Mouse (Mus musculus) ES-CJ7 (cell line): Measurements from ENCODE around the gene Pex7.

Experiments
- DNase-seq: peaks from one replicate; pipeline ENCODE4 v3.0.0; 2011; ENCODE audit warnings: low read depth, low spot score

The Pex7 gene

DNA sequence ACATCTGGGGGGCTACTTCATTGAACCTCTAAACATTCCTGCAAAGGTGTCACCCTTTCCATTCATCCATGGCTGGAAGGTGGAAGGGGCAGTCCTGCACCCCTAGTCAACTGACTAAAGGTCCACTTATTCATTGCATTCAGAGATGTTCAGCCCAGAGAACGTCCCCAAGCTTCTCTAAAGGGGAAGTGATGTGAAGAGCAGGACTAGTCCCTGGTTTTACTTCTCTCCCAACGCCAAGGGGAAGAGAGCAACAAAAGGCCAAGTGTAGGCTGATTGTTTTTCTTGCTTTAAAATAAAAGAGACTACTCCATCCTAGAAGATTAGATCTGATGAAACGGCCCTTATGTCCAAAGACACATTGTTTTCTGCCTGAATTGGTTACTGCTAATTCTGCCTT lies 27.1 kb downstream of the Pex7 start:
- DNase-seq: no peak

DNA sequence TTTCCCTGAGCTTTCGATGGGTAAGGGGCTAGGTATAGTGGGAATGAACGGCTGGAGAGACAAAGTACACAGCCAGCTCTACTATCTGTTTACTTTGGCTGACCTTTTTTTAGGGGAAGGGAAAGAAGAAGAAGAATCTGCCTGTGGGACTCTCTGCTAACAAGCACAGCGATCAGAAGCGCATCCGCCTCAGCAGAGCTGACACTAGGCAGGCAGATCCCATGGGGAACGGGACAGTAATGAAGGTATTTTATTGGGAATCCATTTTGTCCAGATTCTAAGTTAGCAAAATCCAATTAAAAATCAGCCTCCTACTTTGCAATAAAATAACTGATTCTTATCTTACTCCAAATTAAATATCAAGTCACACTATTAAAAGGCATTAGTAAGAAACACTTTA lies 28.3 kb downstream of the Pex7 start:
- DNase-seq: no peak

DNA sequence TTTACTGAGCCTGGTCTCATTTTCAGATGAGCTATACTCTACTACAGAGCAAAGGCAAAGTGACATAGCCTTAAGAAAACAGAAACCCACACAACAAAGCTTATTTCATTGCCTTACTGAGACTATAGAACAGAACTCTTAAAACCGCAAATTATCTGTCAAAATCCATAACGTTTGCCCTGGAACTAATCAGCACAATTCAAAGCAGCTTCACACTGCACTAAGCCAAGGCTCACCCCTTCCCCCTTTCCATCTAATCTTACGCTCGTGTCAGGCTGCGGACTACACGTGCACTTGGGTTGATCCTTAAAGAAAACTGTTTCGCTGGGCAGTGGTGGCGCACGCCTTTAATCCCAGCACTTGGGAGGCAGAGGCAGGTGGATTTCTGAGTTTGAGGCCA lies 29.8 kb downstream of the Pex7 start:
- DNase-seq: no peak

DNA sequence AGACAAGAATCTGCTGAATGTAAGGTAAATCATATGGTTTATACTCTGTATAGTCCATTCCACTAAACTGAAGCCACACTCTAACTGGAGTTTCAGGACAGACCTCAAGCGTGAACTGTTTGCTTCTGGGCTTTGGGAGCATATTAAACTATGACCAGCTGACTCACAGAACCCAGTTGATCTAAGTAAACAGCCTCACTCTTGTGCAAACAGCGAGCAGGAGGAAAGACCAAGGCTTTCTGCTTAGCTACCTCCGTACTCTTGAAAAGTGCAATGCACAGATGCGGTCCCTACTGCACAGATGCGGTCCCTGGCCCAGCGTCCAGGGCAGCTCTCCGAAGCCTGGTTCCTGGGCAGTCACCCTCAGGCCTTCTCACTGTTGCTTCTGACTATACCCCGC lies 30.2 kb downstream of the Pex7 start:
- DNase-seq: no peak

DNA sequence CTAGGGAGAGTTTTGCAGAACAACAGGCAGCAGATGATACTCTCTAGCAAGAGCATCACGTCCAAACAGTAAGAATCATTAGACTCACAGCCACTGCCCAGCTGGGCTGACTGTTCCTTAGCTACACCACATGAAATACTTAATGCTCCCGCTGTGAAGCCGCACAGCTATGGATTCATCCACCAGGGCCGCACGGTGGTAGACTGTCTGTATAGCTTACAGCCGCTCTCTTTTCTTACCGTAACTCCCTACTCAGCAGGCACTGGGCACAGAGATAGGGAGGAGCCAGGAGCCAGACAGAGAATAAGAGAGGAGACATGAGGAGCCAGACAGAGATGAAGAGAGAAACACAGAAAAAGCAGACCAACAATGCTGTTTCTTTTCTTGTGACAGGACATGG lies 30.8 kb downstream of the Pex7 start:
- DNase-seq: peak; percentile 19

DNA sequence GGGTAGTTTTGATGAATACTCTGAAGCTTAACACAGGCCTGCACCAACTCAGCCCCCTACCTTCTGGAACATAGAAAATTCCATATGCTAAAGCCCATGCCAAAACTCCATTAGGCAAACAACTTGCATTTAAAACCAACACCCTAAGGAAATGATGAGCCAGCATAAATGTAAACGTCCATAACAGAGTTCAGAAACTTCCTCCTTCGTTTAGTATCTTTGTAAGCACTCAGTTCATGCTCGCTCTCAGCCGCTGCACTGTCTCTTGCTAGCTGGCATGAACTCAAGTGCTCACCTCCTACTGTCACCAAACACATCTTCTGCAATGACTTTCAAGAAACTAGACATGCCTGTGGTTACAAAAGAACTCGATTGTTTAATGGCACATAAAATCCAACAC lies 32.1 kb downstream of the Pex7 start:
- no peak for DNase-seq

DNA sequence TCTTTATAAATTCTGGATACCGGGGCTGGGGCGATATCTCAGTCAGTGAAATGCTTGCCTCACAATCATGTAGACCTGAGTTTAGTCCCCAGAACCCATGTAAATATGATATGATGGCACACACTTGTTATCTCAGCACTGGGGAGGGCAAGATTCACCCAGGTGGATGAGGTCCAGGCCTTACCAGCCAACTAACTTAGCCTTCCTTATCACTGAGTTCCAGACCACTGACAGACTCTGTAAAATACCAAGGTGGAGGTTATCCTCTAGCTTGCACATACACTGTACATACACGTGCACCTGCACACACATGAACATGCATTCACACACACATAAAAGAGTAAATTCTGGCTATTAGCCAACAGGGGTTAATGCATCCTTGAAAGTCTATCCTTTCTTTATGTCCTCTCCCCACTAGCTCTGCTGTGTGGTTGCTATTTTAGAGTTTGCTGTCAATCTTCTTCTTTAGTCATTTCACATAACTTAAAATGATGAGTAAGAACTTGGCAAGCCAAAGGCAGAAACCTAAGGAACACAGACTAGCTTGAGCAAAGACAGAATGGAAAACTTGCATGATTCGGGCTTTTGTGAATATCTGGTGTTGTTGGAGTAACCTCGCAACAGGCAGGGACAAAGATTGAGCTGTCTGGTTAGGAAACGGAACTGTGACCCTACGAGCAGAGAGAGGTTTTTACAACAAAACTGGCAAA lies 51.7 kb downstream of the Pex7 start:
- no peak for DNase-seq

DNA sequence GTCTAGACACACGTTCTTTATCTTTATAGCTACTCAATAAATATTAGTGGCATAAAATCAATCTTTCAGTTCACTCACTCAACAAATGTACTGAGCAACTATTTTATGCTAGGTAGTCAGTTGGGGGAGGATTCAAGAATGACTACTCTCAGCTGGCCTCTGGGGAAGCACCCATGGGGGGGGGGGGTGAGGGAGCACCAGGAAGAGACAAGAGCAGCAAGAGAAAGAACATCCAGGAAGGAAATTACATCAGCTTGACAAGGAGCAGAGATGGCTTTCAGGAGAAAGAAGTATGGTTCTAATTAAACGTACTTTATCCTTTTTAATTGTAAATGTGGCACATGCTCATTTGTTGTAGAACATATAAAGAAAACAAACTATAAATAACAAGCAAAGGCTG lies 53.9 kb downstream of the Pex7 start:
- no peak for DNase-seq

DNA sequence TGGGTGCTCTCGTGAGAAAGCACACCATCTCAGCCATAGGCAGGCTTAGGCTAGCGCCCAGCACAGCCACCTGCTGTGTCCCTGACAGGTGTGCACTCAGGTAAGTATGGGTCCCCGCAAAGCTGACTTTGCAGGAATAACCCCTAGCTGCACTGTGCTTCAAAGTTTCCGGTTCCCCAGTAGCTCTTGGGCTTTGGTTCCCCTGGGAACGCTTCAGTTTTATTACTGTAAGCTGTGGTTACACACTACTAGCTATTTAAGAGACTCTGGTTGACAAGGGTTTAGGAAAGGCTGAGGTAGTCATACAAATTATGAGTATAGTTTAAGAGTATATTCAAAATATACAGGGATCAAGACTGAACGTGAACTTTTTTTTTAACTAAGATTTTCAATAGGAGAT lies 54.7 kb downstream of the Pex7 start:
- no peak for DNase-seq

DNA sequence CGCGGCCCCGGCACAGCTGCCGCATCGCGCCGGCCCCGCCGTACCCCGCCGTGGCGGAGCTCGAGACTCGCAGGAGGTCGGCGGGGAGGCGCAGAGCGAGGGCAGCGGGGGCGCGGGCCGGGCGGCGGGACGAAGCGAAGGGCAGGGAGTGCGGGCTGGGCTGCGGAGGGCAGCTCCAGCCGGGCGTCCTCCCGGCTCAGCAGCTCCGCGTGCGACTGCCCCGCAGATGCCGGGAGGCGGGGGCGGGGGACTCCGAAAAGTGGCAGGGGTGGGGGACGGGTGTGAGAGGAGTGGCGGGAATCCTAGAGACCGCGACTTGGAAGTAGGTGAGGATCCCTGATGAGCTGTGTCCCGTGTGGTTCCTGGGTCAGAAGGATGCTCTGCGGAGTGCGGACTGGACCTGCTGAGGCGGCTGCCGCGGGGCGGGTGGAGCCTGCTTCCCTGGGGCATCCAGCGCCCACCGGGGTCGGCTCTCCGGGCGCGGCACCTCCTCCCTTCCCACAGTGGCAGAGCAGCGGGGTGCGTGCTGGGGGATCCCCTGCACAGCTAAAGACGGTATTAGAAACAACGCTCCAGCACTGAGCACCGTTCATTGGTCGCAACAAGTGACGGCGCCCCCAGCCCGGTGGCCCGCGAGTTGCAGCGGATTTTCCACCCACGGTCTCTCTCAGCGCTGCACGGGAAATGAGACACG lies 56.3 kb downstream of the Pex7 start, which contains the start of gene Slc35d3:
TSS of gene Slc35d3 (minus strand) at position 462 of the 694 bp plus-strand sequence.
- peak; percentile 49 for DNase-seq

DNA sequence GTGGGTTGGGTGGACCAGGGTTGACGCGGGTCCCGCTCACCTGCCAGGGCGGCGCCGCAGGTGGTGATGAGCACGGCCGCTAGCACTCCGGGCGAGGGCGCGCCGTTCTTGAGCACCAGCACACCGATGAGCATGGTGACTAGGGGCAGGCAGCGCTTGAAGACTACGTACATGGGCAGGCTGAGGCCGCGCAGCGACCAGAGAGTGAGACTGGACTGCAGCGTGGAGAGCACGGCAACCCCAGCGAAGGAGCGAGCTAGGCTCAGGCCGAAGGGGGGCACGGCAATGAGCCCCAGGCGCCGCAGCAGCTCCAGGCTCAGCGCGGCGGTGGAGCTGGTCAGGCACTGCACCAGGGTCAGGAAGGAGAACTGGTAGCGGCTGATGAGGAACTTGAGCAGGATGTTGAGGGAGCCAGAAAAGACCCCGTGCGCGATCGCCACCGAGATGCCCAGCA lies 56.9 kb downstream of the Pex7 start:
- DNase-seq: peak; percentile 49

DNA sequence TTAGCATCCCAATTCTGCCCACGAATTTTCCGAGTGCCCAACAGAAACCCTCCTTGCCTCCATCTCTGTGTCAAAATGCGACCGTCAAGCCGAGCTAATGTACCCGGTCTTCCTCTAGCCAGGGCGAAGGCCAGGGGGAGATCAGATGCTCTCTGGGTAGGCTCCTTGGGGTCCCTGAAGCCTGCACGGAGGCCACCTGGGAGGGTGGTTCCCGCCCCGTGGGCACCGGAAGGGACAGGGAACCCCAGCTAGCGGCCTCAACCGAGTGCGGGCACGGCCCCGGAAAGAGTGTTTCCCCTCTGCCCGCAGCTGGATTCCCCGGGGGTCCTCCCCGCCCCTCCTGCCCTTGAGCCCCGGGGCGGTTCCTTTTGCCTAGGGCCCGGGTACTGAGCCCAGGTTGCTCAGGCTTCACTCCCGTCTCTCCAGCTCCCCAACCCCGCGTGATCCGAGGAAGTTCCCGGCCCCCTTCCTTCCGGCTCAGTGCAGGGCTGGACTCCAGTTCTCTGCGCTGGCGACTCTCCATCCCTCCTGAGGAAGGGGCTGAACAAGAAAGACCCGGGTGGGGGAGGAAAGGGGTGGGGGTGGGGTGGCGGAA lies 57.6 kb downstream of the Pex7 start:
- peak; percentile 75 for DNase-seq

DNA sequence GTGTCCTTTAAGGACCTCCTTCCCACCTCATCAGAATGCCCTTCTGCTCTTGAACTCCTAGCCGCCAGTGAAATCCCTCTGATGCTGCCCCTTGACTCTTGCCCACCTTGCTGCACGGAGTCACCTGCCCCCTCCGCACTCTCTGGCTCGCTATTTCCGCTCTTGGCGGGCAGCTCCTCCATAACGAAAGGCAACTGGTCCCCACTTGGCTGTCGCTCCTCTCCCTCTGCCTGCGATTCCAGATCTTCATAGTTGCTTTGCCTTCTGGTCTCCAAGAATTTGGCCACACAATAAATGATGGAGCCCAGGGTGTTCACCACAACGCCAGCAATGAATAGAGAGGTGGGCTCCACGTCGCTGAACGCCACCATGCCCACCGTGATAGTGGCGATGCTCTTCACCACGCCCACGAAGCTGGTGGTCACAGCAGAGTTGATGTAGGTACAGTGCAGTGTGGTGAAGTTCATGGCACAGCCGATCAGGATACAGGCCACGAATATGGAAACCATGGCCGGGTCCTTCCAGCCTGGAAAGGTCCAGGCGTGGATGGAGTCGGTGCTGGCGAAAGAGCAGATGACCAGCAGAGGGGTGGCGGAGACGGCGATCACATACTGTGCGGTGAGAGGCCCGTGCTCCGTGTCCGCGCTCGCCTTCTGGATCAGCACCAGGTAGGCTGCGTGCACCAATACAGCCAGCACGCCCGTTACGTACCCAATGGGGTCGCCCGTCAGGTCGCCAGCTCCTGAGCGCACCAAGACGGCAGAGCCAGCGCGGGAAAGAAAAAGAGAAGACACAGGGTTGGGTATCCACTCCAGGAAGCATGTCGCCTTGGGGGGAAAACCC lies 58.3 kb downstream of the Pex7 start:
- DNase-seq: peak; percentile 44

DNA sequence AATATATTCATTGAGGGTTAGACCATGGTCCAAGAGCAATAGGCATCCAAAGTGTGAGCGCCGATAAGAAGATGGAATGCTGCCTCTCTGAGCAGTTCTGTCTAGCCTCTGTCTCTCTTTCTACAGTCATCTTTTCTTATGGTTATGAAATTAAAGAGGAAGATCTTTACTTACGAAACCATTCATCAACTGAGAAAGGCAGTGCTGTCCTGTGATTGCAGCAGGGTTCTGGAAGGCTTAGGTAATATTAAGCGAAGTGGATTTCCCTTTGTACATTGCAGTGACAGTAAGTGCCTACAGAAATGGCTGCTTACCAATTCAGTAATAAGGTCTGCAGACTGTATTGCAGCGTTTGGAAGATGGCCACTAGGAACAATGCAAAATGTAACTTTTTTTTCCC lies 67.7 kb downstream of the Pex7 start:
- DNase-seq: no peak

DNA sequence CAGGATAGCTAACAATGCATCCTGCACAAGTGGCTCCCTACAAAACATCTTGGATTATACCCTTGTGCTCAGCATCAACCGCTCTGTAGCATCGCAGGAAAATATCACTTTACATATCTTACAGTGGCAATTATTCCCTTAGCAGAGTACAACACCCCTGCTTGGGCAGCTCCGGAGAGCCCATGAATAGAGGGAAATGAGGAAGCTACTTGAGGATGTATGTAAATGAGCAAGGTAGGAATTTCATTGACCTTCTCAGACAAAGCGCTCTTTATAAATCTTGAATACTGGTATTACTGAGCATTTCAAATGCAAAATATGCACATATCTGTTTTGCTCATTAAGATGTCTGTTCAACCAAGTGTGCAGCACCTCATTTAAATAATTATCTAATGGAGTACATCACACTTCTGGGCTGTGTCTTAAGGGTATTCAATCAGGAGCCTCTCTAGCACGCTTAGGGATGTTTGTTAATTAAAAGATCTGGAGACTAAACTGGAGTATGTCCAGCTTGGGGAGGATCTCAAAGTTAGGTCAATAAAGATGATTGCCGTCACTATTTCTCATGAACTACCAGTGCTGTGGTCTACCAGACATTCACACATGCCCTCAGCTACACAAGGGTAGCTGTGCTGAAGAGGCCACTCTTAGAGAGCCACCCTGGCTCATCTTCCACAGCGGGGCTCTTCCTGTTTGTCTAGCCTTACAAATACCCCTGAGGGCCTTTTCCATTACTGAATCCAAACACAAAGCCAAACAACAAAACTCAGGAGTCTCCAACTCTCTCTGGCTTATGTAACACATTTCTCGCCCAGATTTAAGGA lies 71.4 kb downstream of the Pex7 start:
- peak; percentile 45 for DNase-seq

DNA sequence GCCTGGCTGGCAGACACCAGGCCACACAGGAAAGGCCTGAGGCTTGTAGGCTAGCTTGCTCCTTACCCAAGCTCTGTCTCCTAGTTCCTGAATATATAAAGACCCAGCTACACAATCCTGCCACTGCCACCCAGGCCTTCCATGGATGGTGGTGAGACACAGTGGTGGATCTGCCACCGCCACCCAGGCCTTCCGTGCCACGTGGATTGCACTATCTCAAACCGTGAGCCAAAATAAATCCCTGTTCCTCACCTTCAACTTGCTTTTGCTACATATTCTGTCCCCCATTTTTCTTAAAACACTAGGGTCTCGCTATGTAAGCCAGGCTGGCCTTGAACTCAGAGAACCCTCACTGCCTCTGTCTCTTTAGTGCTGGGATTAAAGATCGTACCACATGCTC lies 73.3 kb downstream of the Pex7 start:
- DNase-seq: no peak

DNA sequence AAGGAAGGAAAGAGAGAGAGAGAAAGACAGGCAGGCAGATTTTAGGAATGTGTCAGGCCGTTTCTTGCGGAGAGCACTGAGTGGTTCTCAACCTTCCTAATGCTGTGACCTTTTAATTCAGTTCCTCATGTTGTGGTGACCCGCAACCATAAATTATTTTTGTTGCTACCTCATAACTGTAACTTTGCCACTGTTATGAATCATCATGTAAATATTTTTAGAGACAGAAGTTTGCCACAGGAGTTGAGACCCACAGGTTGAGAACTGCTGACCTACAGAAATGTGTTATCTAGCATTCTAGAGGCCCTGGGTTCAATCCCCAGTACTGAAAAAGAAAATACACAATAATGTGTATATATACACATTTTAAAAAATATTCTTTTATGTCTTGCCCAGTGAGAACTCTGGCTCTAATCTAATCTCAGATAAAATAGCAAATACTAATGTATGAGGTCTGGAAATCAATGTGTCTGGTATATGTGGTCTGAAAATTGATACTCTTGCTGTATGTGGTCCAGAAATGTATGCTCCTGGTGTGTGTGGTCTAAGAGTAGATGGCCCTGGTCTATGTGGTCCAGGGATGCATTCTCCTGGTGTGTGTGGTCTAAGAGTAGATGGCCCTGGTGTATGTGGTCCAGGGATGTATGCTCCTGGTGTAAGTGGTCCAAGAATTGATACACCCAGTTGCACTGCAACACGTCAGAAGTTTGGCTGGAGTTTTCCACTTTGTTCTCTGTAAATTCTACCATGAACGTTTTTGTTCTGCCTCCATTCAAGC lies 76.2 kb downstream of the Pex7 start:
- DNase-seq: no peak

DNA sequence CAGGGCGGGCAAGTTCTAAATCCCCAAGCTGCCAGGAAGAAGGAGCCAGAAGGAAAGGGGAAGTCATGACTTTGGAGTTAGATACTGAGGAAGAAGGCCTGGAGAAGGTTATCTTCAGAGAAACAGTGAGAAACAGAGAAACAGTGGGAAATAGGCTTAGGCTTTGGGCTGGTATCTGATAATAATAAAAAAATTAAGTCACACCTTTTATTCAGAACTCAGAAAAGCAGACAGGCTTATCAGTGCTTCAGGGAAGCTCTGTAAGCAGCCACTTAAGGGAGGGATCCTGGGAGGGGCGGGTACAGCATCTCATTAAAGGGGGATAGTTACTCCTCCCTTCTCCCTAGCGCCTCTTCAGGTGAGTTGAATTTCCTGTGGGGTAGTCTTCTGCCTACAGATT lies 86.5 kb downstream of the Pex7 start:
- no peak for DNase-seq

DNA sequence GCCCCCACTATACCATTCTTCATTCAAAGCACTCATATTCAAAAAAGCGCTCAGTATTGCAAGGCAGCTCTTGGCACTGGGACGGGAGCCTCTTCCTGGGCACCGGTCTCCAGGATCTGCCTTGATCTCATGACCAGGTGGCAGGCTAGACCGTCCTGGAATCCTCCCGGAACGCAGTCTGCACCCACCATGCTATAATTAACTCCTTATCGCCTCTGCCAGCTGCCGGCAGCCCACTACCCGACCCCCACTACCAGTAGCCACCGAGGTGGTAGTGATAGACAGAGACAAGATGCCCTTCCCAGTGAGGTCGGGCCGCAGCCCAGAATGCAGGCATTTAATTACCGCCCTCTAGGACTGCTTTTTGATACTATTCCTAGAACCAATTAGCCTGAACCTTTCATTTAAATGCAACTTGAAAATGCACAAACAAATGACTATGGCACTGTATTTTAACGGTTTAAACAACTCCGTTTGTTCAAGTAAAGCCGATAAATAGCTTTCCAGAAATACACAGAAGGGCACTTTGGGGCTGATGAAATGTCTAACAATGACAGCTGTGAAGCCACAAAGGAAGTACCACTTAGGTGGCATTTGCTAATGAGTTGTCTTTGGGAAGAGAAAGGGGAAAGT lies 88.7 kb downstream of the Pex7 start:
- DNase-seq: no peak

DNA sequence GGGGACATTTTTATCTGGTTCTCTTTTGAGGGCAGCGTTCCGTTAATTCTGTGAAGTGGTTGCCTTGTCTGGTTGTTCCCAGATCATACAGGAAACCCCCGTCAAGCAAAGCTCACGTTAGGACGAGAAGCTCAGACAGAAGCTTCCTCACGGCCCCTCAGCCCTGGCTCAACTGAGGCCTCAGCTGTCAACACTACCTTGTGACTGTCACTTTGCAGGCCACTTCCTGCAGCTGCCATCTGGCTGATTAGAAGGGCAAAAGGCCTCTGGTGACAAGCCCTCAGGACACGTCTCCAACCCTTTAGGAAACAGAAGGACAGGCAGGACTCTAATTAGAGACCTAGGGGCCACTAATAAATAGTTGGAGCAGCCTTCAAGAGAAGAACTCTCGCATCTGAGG lies 92.1 kb downstream of the Pex7 start:
- DNase-seq: no peak
